Mouse (Mus musculus): Measurements from ENCODE around the gene Fgfr2. TPM values are rescaled to one million over a fixed set of nuclear protein-coding genes. Genes with fewer than 3 reads are reported as not detected.

The Fgfr2 gene
- total RNA-seq, 2 experiments from 2014 or later, result 0.26 to 0.51 TPM

DNA sequence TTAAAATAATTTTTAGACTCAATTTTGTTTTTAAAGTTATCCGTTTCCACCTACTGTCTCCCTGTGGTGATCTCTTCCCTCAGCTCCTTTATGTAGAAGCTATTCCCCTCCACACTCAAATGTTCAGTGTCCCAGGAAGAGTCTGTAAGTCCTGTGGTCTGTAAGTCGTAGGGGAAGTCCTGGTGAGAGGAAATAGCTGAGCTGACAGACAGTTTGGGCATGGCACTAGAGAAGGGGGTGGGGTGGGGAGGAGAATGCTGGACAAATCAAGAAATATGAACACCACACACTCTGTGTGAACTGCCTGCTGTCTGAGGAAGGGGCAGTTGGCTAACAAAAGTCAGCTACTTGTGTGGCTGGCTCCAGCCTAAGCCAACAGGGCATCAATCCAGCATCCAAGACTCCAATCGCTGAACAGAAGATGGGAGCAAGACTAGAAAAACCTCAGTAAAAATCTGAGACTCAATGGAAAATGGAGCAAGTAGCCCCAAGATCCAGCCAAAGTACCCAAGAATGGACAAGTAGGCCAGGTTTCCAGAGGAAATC, 75.0 kb downstream of the Fgfr2 start:
- peak; percentile 50 for ATAC-seq (ENCODE audit: poor library complexity, severe bottlenecking)

DNA sequence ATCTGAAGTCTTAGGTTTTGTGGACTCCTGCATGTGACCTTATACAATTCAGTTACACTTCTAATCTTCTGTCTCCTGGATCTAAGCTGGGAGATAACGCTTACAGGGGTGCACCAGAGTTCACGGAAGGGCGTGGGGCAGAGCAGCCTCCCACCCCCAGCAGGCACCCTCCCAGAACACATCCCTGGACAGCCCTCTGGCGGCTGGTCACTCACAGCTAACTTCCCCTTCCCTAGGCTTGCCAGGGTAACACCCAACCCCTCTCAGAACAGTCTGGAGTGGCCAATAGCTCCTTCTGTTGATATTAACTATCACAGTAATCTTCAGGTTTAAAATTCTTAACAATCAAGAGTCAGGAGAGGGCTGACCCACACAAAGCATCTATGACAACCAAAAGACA, 75.9 kb downstream of the Fgfr2 start:
- ATAC-seq (ENCODE audit: poor library complexity, severe bottlenecking), result peak; percentile 86

DNA sequence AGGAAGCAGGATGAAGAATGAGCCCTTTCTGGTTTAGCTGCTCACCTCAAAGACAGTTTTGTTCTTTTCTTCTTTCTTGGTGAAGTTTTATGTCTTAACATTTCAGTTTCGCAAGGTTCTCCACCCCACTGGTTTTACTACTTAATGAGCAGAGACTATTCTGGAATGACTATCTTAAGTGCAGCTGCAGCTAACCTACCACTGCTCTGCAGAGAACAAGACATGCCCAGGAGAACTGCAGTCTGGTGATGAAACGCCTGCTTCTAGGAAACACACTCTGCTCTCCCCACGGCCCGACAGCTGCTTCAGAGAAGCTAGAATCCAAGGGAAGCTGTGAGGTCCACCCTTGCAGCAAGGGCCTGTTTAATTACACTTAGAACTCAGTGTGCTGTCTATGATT, 78.4 kb downstream of the Fgfr2 start:
- no peak for ATAC-seq (ENCODE audit: poor library complexity, severe bottlenecking)

DNA sequence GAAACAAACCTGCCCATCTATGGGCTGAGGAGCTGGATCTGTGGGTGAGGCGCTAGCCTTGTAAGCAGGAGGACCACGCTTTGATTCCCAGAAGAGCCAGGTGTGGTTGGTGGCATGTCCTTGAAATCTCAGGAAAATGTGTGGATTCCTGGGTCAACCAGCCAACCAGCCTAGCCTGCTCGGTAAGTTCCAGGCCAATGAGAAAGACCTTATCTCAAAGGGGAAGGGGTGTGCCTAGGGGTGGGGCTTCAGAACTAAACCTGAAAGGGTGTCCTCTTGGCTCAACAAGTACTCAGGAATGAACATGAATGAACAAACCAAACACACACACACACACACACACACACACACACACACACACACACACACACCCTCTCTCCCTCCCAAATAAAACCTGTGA, 81.4 kb downstream of the Fgfr2 start:
- no peak for ATAC-seq (ENCODE audit: poor library complexity, severe bottlenecking)

DNA sequence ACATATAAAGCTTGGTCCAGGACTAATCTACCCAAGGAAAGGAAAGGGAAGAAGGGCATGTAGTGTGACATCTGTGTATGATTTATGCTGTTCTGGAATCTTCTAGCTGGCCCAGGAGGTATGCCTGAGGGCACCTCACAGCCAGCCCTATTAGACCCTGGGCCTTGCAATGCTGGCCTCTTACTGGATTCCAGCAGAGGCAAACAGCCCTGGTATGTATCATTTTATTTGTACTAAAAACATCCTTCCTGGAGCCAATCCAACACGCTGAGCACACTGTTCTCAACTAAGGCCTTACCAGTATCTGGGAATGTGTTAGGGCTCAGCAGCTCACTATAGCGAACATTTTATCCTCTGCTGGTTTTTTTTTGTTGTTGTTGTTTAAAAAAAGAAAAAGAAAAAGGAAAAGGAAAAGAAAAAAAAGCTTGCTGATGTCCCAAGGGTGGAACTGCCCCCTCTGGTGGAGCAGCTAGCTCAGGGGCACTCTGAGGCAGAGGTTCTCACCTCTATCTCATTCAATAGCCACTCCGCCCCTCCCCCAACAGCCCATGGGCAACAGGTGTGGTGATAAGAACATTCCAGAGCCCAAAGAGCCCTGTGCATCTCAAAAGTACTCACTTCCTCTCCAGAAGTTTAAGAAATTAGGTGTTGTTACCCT, 82.3 kb downstream of the Fgfr2 start:
- no peak for ATAC-seq (ENCODE audit: poor library complexity, severe bottlenecking)

DNA sequence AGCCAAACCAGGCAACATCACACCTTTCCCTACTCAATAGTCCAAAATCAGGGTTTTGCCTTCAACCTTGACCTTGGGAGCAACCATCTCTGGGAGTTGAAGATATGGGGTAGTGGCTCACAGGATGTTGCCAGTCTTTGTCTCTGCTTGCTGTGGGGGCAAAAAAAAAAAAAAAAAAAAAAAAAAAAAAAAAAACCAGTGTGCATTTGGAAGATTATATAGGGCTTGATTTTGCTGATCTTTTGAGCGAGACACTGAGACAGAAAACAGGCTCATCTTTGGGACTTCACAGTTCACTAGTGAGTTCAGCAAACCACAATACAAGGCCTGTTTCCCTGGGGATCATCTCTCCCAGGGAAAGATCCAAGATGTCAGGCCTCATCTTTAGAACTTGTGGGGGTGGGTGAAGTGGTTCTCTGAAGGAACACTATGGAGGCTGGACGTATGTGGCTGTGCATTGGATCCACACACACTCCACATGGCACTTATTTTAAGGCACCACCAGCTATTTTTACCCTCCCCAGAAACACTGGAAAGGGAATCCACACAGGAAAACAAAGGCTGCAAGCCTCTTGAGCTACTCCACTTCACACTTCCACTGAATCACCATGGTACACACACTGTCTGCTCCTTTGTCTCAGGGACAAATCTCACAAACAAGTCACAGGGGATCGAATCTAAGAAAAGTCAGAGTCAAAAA, 83.4 kb downstream of the Fgfr2 start:
- no peak for ATAC-seq (ENCODE audit: poor library complexity, severe bottlenecking)

DNA sequence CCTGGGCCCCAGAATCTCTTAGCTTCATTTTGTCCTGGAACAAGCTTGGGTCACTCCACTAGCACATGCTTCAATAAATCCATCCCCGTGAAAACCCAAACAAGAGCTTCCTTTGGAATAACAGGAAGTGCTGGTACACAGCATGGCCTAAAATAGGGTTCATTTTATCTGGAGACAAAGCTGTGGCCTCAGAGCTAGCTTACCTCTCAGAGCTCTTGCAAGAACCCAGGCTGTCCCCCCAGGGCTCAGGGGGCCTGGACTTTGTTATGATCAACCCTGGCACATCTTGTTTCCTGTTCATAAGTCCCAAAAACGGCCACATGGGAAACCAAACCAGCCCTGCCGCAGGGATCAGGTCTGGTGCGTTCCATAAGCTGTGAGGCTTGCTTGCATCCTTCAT, 85.5 kb downstream of the Fgfr2 start:
- ATAC-seq (ENCODE audit: poor library complexity, severe bottlenecking), result no peak

DNA sequence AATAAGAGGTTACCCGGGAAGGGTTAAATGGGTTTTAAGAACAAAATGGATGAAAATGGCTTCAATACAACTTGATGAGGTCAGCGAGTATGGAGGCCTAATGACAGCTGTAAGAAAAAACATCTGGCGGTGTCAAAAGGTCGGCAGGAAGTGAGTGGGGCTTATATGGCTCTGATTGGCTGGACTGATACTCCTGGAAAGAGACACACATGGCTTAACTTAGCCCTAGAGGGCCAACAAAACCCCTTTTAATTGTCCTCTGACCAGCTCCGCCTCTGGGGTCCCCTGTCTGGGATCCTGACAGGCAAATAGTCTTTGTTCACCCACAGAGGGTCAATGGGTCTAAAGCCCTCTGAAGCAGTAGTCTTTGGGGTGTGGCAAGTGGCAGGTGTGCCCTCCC, 85.9 kb downstream of the Fgfr2 start:
- ATAC-seq (ENCODE audit: poor library complexity, severe bottlenecking), result no peak

DNA sequence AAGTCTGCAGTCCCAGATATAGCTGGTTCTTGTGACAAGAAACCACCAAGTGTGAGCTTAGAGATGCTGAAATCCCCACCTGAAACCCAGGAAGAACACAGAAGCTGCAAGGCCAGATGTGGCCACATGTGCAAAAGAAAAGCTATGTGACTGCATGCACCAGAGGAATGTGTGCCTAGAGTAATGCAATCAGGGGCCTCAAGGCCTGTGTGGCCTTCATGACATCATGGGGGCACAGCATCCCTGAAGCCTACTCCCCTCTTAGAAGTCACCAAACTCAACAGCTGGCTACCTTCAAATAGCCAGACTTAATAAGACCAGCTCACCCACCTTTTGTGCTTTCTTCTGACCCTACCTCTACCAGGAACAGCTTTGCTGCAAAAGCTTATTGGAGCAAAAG, 87.2 kb downstream of the Fgfr2 start:
- no peak for ATAC-seq (ENCODE audit: poor library complexity, severe bottlenecking)

DNA sequence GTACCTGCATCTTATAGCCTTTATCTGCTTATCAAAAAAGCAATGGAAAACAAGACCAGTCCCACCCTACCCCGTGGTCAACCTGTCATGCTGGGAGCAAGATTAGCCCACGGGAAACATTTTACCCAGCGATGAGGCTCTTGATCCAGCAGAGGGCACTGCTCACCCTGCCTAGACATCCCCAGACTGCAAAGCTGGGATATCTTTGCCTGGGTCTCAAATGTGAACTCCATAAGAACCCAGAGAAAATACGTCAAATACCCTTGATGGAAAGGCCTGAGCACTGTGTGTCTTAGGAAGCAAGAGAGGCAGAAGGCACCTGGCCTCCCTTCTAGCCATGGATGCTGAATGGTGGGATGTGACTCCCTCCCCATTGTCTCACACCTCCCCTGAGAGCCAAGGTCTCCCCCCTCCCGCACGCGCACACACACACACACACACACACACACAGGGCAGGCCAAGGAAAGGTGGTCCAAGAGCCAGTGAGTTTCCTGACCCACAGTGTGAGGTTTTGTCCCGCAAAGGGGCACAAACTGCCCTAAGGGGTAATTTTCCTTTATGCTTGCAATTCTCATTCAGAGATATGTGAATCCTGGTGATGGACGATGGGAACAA, 90.5 kb downstream of the Fgfr2 start:
- ATAC-seq (ENCODE audit: poor library complexity, severe bottlenecking), result peak; percentile 92

DNA sequence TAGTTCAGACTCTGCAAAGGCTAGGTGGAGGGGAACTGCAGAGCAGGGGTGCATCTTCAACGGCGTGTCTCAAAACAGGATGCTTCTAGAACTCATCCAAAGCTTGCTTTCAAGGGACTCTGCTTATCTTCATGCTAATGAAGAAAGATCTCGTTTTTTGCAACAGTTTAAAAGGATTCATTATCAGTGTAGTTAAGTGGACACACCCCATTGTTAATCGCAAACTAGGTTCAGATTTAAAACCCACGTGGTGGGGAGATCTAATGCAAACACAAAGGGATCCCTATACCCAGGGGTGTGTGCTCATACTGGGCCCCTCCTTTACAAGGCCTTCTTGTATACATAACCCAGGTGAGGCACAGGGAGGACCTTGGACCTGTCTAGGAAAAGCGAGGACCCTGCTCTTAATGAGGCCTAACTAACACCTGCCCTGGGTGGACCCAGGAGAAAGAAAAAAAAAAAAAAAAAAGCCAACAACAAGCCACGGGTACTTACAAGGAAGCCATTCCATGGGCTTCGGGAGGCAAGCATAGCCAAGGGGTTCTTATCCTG, 93.6 kb downstream of the Fgfr2 start:
- peak; percentile 23; the same call in 1 of the 2 replicates for ATAC-seq (ENCODE audit: poor library complexity, severe bottlenecking)

DNA sequence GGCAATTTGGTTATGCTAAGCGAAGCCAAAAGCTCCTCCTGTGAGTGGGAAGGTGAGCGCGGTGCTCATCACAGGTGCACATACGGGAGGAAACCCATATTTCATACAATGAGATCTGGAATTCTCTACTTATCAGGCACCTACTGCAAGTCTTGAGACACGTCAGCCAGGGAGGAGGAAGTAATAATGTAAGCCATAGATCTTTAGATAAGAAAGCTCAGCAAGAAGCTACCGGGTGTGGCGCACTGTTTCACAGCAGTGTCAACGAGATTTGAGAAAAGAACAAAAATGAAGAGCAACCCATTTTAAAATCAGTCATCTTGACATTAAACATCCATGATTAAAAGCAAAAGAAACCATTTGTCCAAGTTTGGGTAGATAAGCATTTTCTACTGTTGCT, 94.1 kb downstream of the Fgfr2 start:
- 0 out of 2 replicates have a peak, but pooled peaks have one; percentile 48 for ATAC-seq (ENCODE audit: poor library complexity, severe bottlenecking)

DNA sequence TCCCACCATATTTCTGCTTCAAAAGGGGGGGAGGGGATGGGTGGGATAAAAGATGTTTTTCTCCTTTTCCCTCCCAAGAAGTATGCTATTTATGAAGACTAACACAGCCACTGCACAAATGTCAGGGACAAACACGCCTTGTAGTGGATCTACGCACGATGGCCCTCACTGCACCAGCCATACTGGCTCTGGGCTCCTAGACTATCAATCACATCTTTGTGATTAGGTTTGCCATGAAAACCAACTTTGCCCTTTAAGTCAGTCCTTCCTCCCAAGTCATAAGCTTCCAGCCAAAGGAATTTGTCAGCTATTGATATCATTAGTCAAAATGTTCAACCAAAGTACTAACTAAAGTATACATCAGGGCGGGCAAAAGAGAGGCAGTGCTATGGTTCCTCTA, 95.2 kb downstream of the Fgfr2 start:
- no peak for ATAC-seq (ENCODE audit: poor library complexity, severe bottlenecking)

DNA sequence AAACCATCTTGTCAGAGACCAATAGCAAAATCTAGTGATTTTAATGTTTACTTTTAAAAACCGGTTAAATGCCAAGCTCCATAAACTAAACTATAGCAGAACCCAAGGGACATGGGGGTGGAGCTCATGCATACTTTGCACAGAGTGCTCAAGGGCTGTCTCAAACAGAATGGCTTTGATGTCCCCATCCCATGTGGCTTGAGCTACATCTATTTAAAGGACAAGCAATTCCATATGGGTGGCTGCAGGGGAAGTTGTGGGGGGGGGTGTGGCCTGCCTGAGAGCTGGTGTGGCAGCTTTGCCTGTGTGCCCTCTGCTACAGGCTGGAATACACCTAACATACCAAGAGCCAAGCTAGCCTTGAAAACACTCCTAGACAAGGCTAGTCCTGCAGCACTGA, 98.5 kb downstream of the Fgfr2 start:
- ATAC-seq (ENCODE audit: poor library complexity, severe bottlenecking), result no peak

DNA sequence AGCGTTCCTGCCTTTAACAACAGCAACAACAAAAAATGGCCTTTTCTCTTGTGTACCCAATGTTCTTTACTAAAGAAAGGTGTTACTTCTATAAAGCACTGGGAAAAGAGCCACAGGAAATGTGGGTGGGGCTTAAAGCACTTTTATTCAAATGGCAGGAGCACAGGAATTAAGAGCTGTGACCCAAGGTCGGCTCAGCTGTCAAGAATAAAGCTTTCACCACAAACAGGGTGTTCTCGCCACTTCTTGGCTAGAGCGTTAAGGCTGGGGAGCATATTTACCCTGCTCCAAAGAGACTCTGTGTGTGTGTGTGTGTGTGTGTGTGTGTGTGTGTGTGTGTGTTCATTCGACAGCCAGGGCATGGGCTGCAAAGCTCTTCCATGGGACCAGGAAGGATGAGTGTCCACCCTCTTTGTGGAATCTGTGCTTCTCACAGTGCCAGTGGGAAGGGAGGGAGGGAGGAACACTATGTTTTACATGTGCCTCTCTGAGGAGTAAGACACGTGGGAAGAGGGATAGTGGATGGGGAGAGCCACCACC, 103.6 kb downstream of the Fgfr2 start:
- ATAC-seq (ENCODE audit: poor library complexity, severe bottlenecking), result no peak

DNA sequence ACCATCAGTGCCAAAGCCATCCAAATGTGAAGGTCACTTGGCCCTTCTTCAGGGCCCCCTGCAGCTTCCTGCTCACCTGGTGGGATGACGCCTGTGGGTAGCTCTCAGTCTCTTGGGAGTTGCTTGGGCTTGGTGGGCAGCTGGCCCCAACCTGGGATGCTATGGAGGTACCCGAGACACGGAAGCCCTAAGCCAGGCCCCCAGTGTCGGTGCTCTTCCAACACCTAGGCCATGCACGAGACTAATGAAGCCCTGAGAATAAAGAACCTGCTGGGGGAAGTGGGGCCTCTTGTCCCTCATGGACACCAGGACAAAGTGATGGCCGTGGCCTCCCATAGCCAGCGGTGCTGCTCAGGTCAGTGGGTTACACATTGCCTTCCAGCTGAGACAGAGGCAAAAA, 104.2 kb downstream of the Fgfr2 start:
- no peak for ATAC-seq (ENCODE audit: poor library complexity, severe bottlenecking)

DNA sequence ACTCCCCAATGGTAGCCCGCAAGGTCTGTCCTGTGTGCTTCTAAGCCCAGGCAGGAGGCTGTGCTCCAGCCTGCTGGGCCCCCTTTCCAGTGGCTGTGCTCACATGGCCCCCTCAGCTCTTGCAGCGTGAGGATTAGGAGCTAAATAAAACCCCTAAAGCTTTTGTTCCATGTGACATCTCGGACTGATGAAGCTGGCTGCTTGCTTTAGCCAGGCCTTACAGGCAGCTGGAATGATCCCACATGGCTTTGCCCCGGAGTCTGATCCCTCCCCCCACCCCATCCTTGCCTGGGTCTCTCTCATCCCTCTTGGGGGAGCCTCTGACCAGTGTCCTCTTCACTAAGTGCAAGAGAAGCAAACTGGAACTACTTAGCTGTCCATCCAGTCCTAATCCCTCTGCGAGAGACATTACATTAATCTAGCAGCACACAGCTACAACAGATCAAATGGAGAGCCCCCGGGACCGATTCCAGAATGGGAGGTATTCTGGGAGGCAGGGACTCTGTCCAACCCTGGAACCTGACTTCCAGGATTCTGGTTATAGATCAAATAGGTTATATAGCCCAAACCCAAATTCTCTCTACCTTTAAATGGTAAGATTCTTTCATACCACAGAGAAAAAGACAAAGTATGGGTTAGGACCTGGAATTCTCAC, 107.6 kb downstream of the Fgfr2 start:
- ATAC-seq (ENCODE audit: poor library complexity, severe bottlenecking), result no peak

DNA sequence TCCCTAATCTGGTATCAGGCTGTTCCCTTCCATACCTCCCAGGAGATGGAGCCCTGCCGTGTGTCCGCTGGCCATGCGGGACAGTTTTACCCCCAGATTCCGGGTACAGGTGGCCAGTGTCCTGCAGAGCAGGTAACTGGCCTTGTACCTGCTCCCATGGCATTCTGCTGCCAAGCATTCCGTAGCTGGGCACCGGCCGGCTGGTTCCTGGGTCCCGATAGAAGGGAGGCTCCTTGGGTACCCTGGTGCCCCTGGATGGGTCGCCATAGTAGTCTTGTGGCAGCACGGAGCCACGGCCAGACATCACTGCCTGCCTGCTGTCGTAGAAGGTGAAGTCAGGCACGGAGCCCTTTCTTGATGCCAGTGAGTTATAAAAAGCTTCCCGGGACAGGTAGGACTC, 108.5 kb downstream of the Fgfr2 start:
- no peak for ATAC-seq (ENCODE audit: poor library complexity, severe bottlenecking)

DNA sequence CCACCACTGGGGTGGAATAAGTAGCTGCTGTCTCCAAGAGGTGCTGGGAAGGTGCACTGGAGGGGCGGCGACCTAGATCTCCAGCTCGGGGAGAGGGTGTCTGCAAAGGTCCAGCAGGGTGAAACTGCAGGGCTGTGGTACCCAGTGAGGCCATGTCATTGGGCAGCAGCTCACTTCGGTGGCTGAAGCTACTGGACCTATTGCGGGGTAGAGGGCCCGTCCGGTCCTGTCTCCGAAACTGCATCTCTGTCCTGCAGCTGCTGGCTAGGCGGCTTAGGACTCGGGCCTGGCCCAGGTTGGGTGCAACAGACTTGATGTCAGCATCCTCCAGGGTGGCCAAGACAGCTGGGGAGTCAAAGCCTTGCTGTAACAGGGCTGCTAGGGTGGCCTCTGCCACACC, 109.2 kb downstream of the Fgfr2 start:
- no peak for ATAC-seq (ENCODE audit: poor library complexity, severe bottlenecking)

DNA sequence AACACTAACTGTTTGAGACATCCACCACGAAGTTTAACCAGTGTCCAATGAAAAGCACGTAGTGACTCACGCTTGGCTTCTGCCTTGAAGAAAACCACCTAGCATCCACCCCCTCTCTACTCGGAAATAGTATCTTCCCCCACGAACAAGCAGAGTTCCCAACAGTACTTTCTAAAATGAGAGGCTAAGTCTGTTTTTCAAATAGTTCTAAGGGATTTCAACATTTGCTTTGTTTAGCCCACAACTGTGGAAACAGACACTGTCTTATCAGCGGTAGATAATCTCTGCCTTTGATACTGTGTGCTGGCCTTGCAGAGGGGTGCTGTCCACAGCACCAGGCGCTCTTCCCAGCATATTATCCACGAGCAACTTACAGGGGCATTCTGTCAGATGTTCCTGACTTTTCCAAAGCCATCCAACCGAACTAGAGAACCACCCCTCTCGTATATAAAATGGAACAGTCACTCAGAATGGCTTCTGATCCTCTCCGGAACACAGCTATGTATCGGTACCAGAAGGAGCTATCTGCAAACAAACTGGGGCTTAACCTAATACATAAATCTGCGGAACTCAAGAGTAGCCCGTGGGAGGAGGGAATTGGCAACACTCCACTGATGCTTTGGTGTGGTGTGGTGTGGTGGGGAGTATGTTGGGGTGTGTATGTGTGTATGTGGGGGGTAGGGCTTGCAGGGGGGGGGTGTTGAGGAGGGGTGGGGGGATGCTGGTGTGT, 110.3 kb downstream of the Fgfr2 start:
- no peak for ATAC-seq (ENCODE audit: poor library complexity, severe bottlenecking)
